Mouse (Mus musculus) CH12.LX (cell line): Measurements from ENCODE around the gene Sphk2. TPM values are rescaled to one million over a fixed set of nuclear protein-coding genes. Genes with fewer than 3 reads are reported as not detected.

Source experiments
- DNase-seq: peaks from one replicate; pipeline ENCODE4 v3.0.0-alpha.2; 2013; ENCODE audit errors: extremely low read depth
- H3K27ac ChIP-seq: 2 replicates; pipeline ENCODE4 v1.5.1; 2012; ENCODE audit warnings: low read depth, mild to moderate bottlenecking, control low read depth, moderate library complexity; ENCODE audit not compliant: insufficient read depth
- H3K27me3 ChIP-seq: replicated peaks from 2 replicates; pipeline ENCODE3; 2012; ENCODE audit warnings: inconsistent platforms
- H3K36me3 ChIP-seq, 2 experiments: replicated peaks in 1 of 2; 2 replicates each; pipeline versions ENCODE3 to v1.6.1; 2012; ENCODE audit warnings: inconsistent platforms in 1 of 2, low read length in 1 of 2, mild to moderate bottlenecking in 1 of 2, mixed read lengths in 1 of 2, moderate library complexity in 1 of 2; ENCODE audit not compliant: control insufficient read depth in 1 of 2, insufficient read depth in 1 of 2
- H3K4me1 ChIP-seq, 2 experiments: 2 replicates each; pipeline ENCODE4 v1.6.1; 2012; ENCODE audit warnings: inconsistent platforms in 1 of 2, moderate library complexity in 1 of 2; ENCODE audit not compliant: insufficient read depth in 2 of 2, control insufficient read depth in 1 of 2
- H3K4me2 ChIP-seq: 2 replicates; pipeline ENCODE4 v1.6.1; 2012; ENCODE audit warnings: low read depth, mild to moderate bottlenecking, control low read depth; ENCODE audit not compliant: poor library complexity, insufficient read depth, severe bottlenecking
- H3K4me3 ChIP-seq, 3 experiments: fragments of 150-350 bp in 1 of 3; sonication (generic) in 1 of 3; replicated peaks in 1 of 3; 2 replicates each; pipeline versions ENCODE3 to v1.5.1; 2011 to 2012; ENCODE audit warnings: low read depth in 2 of 3, low read length in 2 of 3, mild to moderate bottlenecking in 2 of 3, moderate library complexity in 2 of 3, control low read depth in 1 of 3, improper control_type of control experiment in 1 of 3, inconsistent platforms in 1 of 3, mixed read lengths in 1 of 3; ENCODE audit not compliant: poor library complexity in 1 of 3
- H3K79me2 ChIP-seq: replicated peaks from 2 replicates; pipeline ENCODE4 v1.6.1; 2012; ENCODE audit warnings: mild to moderate bottlenecking, moderate library complexity; ENCODE audit not compliant: control insufficient read depth, poor library complexity, insufficient read depth, severe bottlenecking; ENCODE audit errors: extremely low read depth
- H3K9ac ChIP-seq: 2 replicates; pipeline ENCODE4 v1.6.1; 2012; ENCODE audit warnings: low read depth, mild to moderate bottlenecking, control low read depth, moderate library complexity; ENCODE audit not compliant: insufficient read depth
- H3K9me3 ChIP-seq: replicated peaks from 2 replicates; pipeline ENCODE3; 2012; ENCODE audit warnings: low read length, inconsistent platforms, mixed read lengths
- CHD2 ChIP-seq: IDR thresholded peaks from 2 replicates; pipeline ENCODE4 v1.6.1; 2011; ENCODE audit warnings: low read length, improper control_type of control experiment
- CTCF ChIP-seq, 2 experiments: IDR thresholded peaks in 1 of 2; conservative IDR thresholded peaks in 1 of 2; 2 replicates each; pipeline ENCODE4 v1.5.1; 2011 to 2012; ENCODE audit warnings: low read depth in 2 of 2, low read length in 2 of 2, improper control_type of control experiment in 1 of 2, inconsistent platforms in 1 of 2, mild to moderate bottlenecking in 1 of 2, moderate library complexity in 1 of 2
- E2F4 ChIP-seq: IDR thresholded peaks from 2 replicates; pipeline ENCODE4 v1.6.1; 2011; ENCODE audit warnings: low read depth, low read length, improper control_type of control experiment; ENCODE audit not compliant: insufficient replicate concordance
- ELF1 ChIP-seq: IDR thresholded peaks from 2 replicates; pipeline ENCODE4 v1.6.1; 2014; ENCODE audit warnings: low read depth, mild to moderate bottlenecking, inconsistent platforms, low read length, improper control_type of control experiment
- EP300 ChIP-seq: IDR thresholded peaks from 2 replicates; pipeline ENCODE4 v1.6.1; 2011; ENCODE audit warnings: low read length, improper control_type of control experiment
- HCFC1 ChIP-seq: IDR thresholded peaks from 2 replicates; pipeline ENCODE4 v1.6.1; 2012; ENCODE audit warnings: low read depth, mild to moderate bottlenecking, inconsistent platforms, low read length, improper control_type of control experiment
- IRF4 ChIP-seq: IDR thresholded peaks from 2 replicates; pipeline ENCODE4 v1.6.1; 2014; ENCODE audit warnings: low read depth, mild to moderate bottlenecking, inconsistent platforms, low read length, improper control_type of control experiment
- JUND ChIP-seq: conservative IDR thresholded peaks from 2 replicates; pipeline ENCODE4 v1.6.1; 2011; ENCODE audit warnings: low read depth, low read length, improper control_type of control experiment
- MAX ChIP-seq: IDR thresholded peaks from 2 replicates; pipeline ENCODE4 v1.6.1; 2011; ENCODE audit warnings: low read length, improper control_type of control experiment
- MEF2A ChIP-seq: IDR thresholded peaks from 2 replicates; pipeline ENCODE4 v1.6.1; 2014; ENCODE audit warnings: low read depth, mild to moderate bottlenecking, inconsistent platforms, low read length, improper control_type of control experiment, borderline replicate concordance
- NELFE ChIP-seq: IDR thresholded peaks from 2 replicates; pipeline ENCODE4 v1.6.1; 2011; ENCODE audit warnings: low read depth, low read length, improper control_type of control experiment
- NRF1 ChIP-seq: IDR thresholded peaks from 2 replicates; pipeline ENCODE4 v1.6.1; 2014; ENCODE audit warnings: low read depth, mild to moderate bottlenecking, inconsistent platforms, low read length, improper control_type of control experiment, moderate library complexity
- POLR2A ChIP-seq: IDR thresholded peaks from 2 replicates; pipeline ENCODE4 v1.6.1; 2011; ENCODE audit warnings: low read depth, mild to moderate bottlenecking, improper control_type of control experiment, low read length
- POLR2AphosphoS2 ChIP-seq: IDR thresholded peaks from 2 replicates; pipeline ENCODE4 v1.6.1; 2011; ENCODE audit warnings: low read depth, low read length, improper control_type of control experiment
- RAD21 ChIP-seq: IDR thresholded peaks from 2 replicates; pipeline ENCODE4 v1.6.1; 2011; ENCODE audit warnings: low read depth, mild to moderate bottlenecking, low read length, improper control_type of control experiment, moderate library complexity
- RCOR1 ChIP-seq: conservative IDR thresholded peaks from 2 replicates; pipeline ENCODE4 v1.6.1; 2012; ENCODE audit warnings: low read depth, mild to moderate bottlenecking, inconsistent platforms, low read length, improper control_type of control experiment
- SMC3 ChIP-seq: IDR thresholded peaks from 2 replicates; pipeline ENCODE4 v1.6.1; 2011; ENCODE audit warnings: low read depth, low read length, improper control_type of control experiment
- TCF12 ChIP-seq: IDR thresholded peaks from 2 replicates; pipeline ENCODE4 v1.6.1; 2014; ENCODE audit warnings: low read depth, mild to moderate bottlenecking, inconsistent platforms, low read length, improper control_type of control experiment
- ZC3H11A ChIP-seq: IDR thresholded peaks from 2 replicates; pipeline ENCODE4 v1.6.1; 2012; ENCODE audit warnings: low read depth, mild to moderate bottlenecking, inconsistent platforms, low read length, improper control_type of control experiment
- ZMIZ1 ChIP-seq: IDR thresholded peaks from 2 replicates; pipeline ENCODE4 v1.6.1; 2012; ENCODE audit warnings: low read depth, mild to moderate bottlenecking, inconsistent platforms, low read length, improper control_type of control experiment
- dilution Hi-C: fragments of 300-500 bp; cut with MboI; formaldehyde crosslinking; loops from 2 replicates; pipeline ENCODE4 v1.14.3; 2020; ENCODE audit warnings: low sequenced_read_pairs; ENCODE audit not compliant: extremely low pct_unique_long_range_greater_than_20kb, extremely low pct_ligation_motif_present
- in situ Hi-C: fragments of 300-500 bp; cut with MboI; formaldehyde crosslinking; loops from 3 replicates; pipeline ENCODE4 v1.14.3; 2019; ENCODE audit warnings: low sequenced_read_pairs, low pct_ligation_motif_present, low pct_unique_long_range_greater_than_20kb, mixed read lengths
- polyA plus RNA-seq: library from polyadenylated mRNA; unstranded; fragments of >175 nt; gene quantifications from 2 replicates; pipeline ENCODE4 v1.2.1, GENCODE M21; 2012; ENCODE audit warnings: low read depth; ENCODE audit not compliant: insufficient read length
- total RNA-seq, 2 experiments: library from RNA; depleted of rRNA; stranded (reverse); fragments of 300-350 nt in 1 of 2; fragments of >200 nt in 1 of 2; gene quantifications; 2 replicates each; pipeline ENCODE4 v1.2.3; 2012 to 2014

Gene Sphk2
- total and polyA plus RNA-seq, 3 experiments, result 9.4 to 22.4 (median 16.6) TPM

GRCm38 (mm10) chr7:45730727-45731431 lies 13.1 kb upstream of the Sphk2 start:
- Histone ChIP-seq H3K4me3 (no peak overlapping the region), H3K4me1 (peaks cover 0 to 15% of the 10 kb centered on the region in 2 experiments; a peak in 2 of 4 replicates), H3K9ac (no peak overlapping the region), H3K4me2 (no peak overlapping the region), H3K9me3 (no peaks in the 10 kb centered on the region), H3K36me3 (peaks cover 27 to 44% of the 10 kb centered on the region in 2 experiments), H3K79me2 (no peaks in the 10 kb centered on the region), H3K27ac (no peak overlapping the region), H3K27me3 (no peaks in the 10 kb centered on the region)
- dilution Hi-C loops (no loop called here), in situ Hi-C loops (loop anchor here (10.0 kb wide), 2 partner anchors 194 to 274 kb away; partner anchors contain the start of genes Ccdc114 and Emp3)
- DNase-seq, result peak; percentile 63
- TF ChIP-seq CHD2 (no peak), POLR2A (no peak), ZMIZ1 (no peak), RAD21 (peak; percentile 42), SMC3 (peak; percentile 55), CTCF (conservative IDR thresholded peaks at IDR 0.05 in 1 of 2, IDR thresholded peaks at IDR 0.05 in 1 of 2; ENCODE audit: low read depth in 2 of 2, low read length in 2 of 2) (peak in 1 of 2 experiments; percentile 74; a peak in 3 of 4 replicates), ZC3H11A (no peak), NRF1 (0 out of 2 replicates have a peak, but pooled peaks have one; percentile 26), POLR2AphosphoS2 (no peak; the same call in 1 of the 2 replicates), EP300 (no peak), JUND (no peak), NELFE (0 out of 2 replicates have a peak, but pooled peaks have one; percentile 25), E2F4 (no peak), HCFC1 (peak; percentile 27; the same call in 1 of the 2 replicates), RCOR1 (no peak), ELF1 (0 out of 2 replicates have a peak, but pooled peaks have one; percentile 21), MAX (0 out of 2 replicates have a peak, but pooled peaks have one; percentile 11), MEF2A (0 out of 2 replicates have a peak, but pooled peaks have one; percentile 32)

- Histone ChIP-seq H3K36me3 (peaks cover 59 to 77% of the 10 kb centered on the region in 2 experiments), H3K9ac (no peak overlapping the region), H3K4me2 (no peak overlapping the region), H3K4me3 (no peak overlapping the region), H3K9me3 (no peaks in the 10 kb centered on the region), H3K4me1 (peaks cover 0 to 15% of the 10 kb centered on the region in 2 experiments; a peak in 2 of 4 replicates), H3K79me2 (no peaks in the 10 kb centered on the region)
- no peak for DNase-seq
- dilution Hi-C loops, result no loop called here
- in situ Hi-C loops, result no loop called here
- no peak for TF ChIP-seq TCF12
- no peak for TF ChIP-seq IRF4
- TF ChIP-seq, all 38 proteins: peak for 0
- H3K27ac ChIP-seq, result no peak overlapping the region
- no peaks in the 10 kb centered on the region for H3K27me3 ChIP-seq
Measured at GRCm38 (mm10) chr7:45727625-45728024, 9.8 kb upstream of the Sphk2 start.
